Mouse (Mus musculus): ENCODE results near the gene Fn1.

Gene Fn1

GRCm38 (mm10) chr1:71605751-71606150 is 47.2 kb downstream of the Fn1 start:
- in situ Hi-C loops (cut with MboI, MseI) = no loop called here

- in situ Hi-C loops (cut with MboI, MseI) = loop anchor here in 1 of 2 experiments (10.0 kb wide), 1 partner anchor 529 kb away; no protein-coding TSS in a partner anchor
Measured at GRCm38 (mm10) chr1:71595365-71595764, 57.6 kb downstream of the Fn1 start.

- in situ Hi-C loops (cut with MboI, MseI) = loop anchor here in 1 of 2 experiments (10.0 kb wide), 1 partner anchor 531 kb away; no protein-coding TSS in a partner anchor
Measured at GRCm38 (mm10) chr1:71594268-71594667, 58.7 kb downstream of the Fn1 start.

- in situ Hi-C loops (cut with MboI, MseI) = loop anchor here in 1 of 2 experiments (10.0 kb wide), 1 partner anchor 532 kb away; no protein-coding TSS in a partner anchor
Measured at GRCm38 (mm10) chr1:71593184-71593583, 59.8 kb downstream of the Fn1 start.

- in situ Hi-C loops (cut with MboI, MseI) = loop anchor here in 1 of 2 experiments (10.0 kb wide), 1 partner anchor 535 kb away; no protein-coding TSS in a partner anchor
Measured at GRCm38 (mm10) chr1:71590038-71590437, 63.0 kb downstream of the Fn1 start.

GRCm38 (mm10) chr1:71586658-71587057 is 66.3 kb downstream of the Fn1 start:
- in situ Hi-C loops (cut with MboI, MseI) = loop anchor here in 1 of 2 experiments (10.0 kb wide), 1 partner anchor 538 kb away; no protein-coding TSS in a partner anchor

- in situ Hi-C loops (cut with MboI, MseI) = loop anchor here in 1 of 2 experiments (10.0 kb wide), 1 partner anchor 541 kb away; no protein-coding TSS in a partner anchor
Measured at GRCm38 (mm10) chr1:71583900-71584299, 69.1 kb downstream of the Fn1 start.

GRCm38 (mm10) chr1:71583302-71583701 is 69.7 kb downstream of the Fn1 start:
- in situ Hi-C loops (cut with MboI, MseI) = loop anchor here in 1 of 2 experiments (10.0 kb wide), 1 partner anchor 541 kb away; no protein-coding TSS in a partner anchor

GRCm38 (mm10) chr1:71580408-71580807 is 72.6 kb downstream of the Fn1 start:
- in situ Hi-C loops (cut with MboI, MseI) = loop anchor here in 1 of 2 experiments (10.0 kb wide), 1 partner anchor 544 kb away; no protein-coding TSS in a partner anchor

GRCm38 (mm10) chr1:71579526-71579925 is 73.5 kb downstream of the Fn1 start:
- in situ Hi-C loops (cut with MboI, MseI) = loop anchor here in 1 of 2 experiments (10.0 kb wide), 1 partner anchor 1025 kb away; no protein-coding TSS in a partner anchor

- in situ Hi-C loops (cut with MboI, MseI) = loop anchor here in 1 of 2 experiments (10.0 kb wide), 1 partner anchor 1028 kb away; no protein-coding TSS in a partner anchor
Measured at GRCm38 (mm10) chr1:71576837-71577236, 76.2 kb downstream of the Fn1 start.

GRCm38 (mm10) chr1:71575987-71576386 is 77.0 kb downstream of the Fn1 start:
- in situ Hi-C loops (cut with MboI, MseI) = loop anchor here in 1 of 2 experiments (10.0 kb wide), 1 partner anchor 1029 kb away; no protein-coding TSS in a partner anchor

GRCm38 (mm10) chr1:71570116-71570515 is 82.9 kb downstream of the Fn1 start:
- in situ Hi-C loops (cut with MboI, MseI) = loop anchor here (10.0 to 25.0 kb wide), 5 partner anchors 458 to 1783 kb away; partner anchors contain the start of genes Ankar (in 1 of the 2), Bard1 (in 1 of the 2) and Rpl37a (in 1 of the 2)

- in situ Hi-C loops (cut with MboI, MseI) = loop anchor here (25.0 kb wide), 4 partner anchors 456 to 1781 kb away; partner anchors contain the start of genes Ankar (in 1 of the 2), Bard1 (in 1 of the 2) and Rpl37a (in 1 of the 2)
Measured at GRCm38 (mm10) chr1:71567884-71568605, 85.0 kb downstream of the Fn1 start.

GRCm38 (mm10) chr1:71564291-71564690 is 88.7 kb downstream of the Fn1 start:
- in situ Hi-C loops (cut with MboI, MseI) = loop anchor here (25.0 kb wide), 4 partner anchors 452 to 1777 kb away; partner anchors contain the start of genes Ankar (in 1 of the 2), Bard1 (in 1 of the 2) and Rpl37a (in 1 of the 2)

- in situ Hi-C loops (cut with MboI, MseI) = loop anchor here (25.0 kb wide), 4 partner anchors 448 to 1773 kb away; partner anchors contain the start of genes Ankar (in 1 of the 2), Bard1 (in 1 of the 2) and Rpl37a (in 1 of the 2)
Measured at GRCm38 (mm10) chr1:71560626-71561025, 92.4 kb downstream of the Fn1 start.

GRCm38 (mm10) chr1:71556688-71557612 is 96.0 kb downstream of the Fn1 start, which contains the start of gene Atic:
Gene Atic, plus strand, starts transcription at chr1:71557150.
- in situ Hi-C loops (cut with MboI, MseI) = loop anchor here (5.0 to 25.0 kb wide), 7 partner anchors 445 to 1770 kb away; partner anchors contain the start of genes Bard1 (in 2 of the 2), Ankar (in 1 of the 2), Rpl37a (in 1 of the 2) and Xrcc5 (in 1 of the 2)

- in situ Hi-C loops (cut with MboI, MseI) = loop anchor here (5.0 to 25.0 kb wide), 7 partner anchors 438 to 1763 kb away; partner anchors contain the start of genes Ankar (in 1 of the 2), Bard1 (in 1 of the 2), Rpl37a (in 1 of the 2) and Xrcc5 (in 1 of the 2)
Measured at GRCm38 (mm10) chr1:71550626-71551195, 102.3 kb downstream of the Fn1 start.

- in situ Hi-C loops (cut with MboI, MseI) = loop anchor here in 1 of 2 experiments (25.0 kb wide), 1 partner anchor 1753 kb away; no protein-coding TSS in a partner anchor
Measured at GRCm38 (mm10) chr1:71540437-71540836, 112.6 kb downstream of the Fn1 start.

GRCm38 (mm10) chr1:71539641-71540040 is 113.4 kb downstream of the Fn1 start:
- in situ Hi-C loops (cut with MboI, MseI) = loop anchor here in 1 of 2 experiments (25.0 kb wide), 1 partner anchor 1752 kb away; no protein-coding TSS in a partner anchor
